Mouse (Mus musculus) ES-CJ7 (cell line): ENCODE data around the gene Mrps35.

ENCODE experiments used
- DNase-seq: peaks from one replicate; pipeline ENCODE4 v3.0.0; 2011; ENCODE audit warnings: low read depth, low spot score

Gene Mrps35

DNA sequence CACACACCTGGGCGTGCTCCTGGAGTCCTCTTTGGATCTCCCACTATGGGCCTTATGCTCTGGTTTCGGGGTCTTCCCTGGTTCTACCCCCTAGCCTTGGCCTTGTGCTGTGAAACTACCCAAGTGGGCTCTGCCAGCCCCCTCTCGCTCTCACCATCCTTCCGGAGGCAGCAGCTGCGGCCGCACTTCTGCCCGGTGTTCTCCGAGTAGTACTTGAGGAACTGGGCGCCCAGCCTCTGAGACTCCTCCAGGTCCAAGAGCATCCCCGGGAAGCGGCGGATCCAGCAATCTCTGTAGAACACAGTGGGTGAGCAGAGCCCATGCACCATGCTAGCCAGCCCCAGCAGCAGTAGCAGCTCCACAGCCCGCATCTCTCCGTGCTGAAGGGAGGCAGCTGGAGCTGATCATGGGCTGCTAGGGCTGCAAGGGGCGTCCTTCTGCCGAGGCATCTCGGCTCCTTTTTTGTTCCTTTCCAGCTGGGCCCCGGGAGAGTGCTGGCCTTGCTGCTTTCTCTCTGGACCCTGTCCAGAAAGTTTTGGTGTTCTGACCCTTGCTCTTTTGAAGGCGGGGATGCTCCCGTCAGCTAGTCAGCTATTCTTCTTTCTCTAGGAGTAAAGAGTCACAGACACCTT, 44.1 kb downstream of the Mrps35 start, which contains the start of gene Mansc4:
TSS of gene Mansc4 (minus strand) at position 439 of the 632 bp plus-strand sequence.
- DNase-seq, result no peak

DNA sequence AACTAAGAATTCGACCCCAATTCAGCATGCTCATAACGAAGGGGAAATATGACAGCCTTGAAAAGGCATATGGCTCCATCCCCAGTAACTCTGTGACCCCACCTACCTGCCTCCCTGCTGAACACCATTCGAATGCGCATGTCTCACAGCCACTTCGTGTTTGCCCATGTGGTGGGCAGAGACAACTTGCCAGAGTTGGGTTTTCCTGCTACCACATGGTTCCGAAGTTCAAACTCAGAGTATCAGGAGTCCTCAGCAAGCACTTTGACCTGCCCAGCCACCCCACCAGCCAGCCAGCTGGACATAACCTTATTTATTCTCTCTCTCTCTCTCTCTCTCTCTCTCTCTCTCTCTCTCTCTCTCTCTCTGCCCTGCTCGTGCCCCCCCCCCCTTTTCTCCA, 45.2 kb downstream of the Mrps35 start:
- no peak for DNase-seq

DNA sequence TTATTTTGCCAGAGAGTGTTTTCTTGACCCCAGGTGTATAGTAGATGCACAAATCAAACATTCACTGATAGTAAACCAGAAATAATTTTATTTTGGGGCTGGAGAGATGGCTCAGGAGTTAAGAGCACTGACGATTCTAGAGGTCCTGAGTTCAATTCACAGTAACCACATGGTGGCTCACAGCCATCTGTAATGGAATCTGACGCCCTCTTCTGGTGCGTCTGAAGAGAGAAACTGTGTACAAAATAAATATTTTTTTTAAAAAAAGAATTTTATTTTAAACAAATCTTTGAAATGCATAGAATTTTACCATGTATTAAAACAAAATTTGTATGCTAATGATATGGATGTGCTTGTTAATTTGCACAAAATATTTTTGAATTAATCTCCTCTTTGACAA, 46.0 kb downstream of the Mrps35 start:
- no peak for DNase-seq

DNA sequence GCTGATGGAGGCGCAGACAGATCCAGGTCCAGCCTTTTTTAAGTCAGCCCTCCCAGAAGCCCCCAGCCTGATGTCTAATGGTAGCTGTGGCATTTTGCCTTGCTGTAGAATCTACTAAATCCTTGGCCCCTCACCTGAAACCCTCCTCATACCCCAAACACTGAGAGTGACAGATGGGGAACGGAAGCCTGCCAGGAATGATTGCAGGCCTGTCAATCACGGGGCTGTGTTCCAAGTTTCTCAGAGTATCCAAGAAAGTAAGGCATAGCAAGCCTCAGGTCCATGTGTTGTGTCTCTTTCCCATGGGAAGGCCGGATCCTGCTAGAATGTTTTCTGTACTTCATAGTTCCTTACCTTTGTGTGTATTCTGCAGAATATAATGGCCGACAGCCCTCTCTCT, 47.6 kb downstream of the Mrps35 start:
- no peak for DNase-seq

DNA sequence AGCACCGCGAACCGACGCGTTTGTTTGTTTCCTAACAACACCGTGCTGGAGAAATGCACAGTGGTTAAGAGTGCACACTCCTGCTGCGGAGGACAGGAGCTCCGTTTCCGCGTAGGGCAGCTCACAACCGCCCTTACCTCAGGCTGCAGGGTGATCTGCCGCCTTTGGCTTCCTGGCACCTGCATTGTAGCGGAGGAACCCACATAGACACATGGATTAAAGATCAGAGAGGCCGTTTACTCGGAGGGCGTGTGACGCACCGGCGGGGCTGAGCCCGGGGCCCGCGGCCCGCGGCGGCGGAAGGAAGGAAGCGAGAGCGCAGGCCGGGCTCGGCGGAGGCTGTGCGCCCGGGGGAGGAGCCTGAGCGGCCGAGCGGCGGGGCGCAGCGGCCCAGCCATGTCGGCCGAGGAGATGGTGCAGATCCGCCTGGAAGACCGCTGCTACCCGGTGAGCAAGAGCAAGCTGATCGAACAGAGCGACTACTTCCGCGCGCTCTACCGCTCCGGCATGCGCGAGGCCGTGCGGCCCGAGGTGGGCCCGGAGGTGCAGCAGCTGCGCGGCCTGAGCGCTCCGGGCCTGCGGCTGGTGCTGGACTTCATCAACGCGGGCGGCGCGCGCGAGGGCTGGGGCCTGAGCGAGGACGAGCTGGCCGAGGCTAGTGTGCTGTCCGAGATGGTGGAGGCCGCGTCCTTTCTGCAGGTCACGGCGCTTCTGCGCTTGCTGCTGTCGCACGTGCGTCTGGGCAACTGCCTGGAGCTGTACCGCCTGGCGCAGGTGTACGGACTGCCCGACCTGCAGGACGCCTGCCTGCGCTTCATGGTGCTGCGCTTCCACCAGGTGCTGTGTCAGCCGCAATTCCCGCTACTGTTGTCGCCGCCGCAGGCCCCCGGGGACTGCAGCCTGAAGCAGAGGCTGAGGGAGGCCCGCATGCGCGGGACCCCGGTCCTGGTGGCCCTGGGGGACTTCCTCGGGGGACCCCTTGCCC, 48.9 kb downstream of the Mrps35 start, which contains the start of gene Klhl42:
TSS of gene Klhl42 (plus strand) at position 244 of the 985 bp plus-strand sequence.
- peak; percentile 61 for DNase-seq

DNA sequence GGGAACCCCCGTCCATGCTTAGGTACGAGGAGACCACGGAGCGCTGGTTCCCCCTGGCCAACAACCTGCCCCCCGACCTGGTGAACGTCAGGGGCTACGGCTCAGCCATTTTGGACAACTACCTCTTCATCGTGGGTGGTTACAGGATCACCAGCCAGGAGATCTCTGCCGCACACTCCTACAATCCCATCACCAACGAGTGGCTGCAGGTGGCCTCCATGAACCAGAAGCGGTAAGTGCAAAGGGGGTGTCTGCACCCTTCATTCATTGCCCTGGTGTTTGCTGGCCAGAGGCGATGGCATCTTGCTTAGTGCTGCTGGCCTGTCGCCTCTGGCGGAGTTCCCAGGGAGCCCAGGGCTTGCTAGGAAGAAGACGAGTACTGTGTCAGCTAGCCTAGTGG, 49.6 kb downstream of the Mrps35 start:
- DNase-seq, result no peak

DNA sequence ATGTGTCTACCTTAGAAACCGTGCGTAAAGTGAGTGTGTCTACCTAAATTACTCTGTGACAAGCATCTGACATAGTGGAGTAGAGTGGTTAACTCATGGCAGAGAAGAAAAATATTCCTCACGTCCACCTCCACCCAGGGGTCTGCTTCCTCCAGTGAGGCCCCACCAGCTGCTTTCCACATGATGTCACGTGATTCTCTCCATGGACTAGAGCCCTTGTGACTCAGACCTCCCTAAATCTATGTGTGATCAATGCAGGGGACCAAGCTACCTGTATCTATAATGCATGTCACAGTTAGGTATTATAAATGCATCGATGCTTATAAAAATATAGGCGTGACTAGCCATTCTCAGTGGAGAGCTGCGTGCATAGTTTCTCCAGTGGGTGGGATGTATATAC, 52.2 kb downstream of the Mrps35 start:
- DNase-seq, result no peak

DNA sequence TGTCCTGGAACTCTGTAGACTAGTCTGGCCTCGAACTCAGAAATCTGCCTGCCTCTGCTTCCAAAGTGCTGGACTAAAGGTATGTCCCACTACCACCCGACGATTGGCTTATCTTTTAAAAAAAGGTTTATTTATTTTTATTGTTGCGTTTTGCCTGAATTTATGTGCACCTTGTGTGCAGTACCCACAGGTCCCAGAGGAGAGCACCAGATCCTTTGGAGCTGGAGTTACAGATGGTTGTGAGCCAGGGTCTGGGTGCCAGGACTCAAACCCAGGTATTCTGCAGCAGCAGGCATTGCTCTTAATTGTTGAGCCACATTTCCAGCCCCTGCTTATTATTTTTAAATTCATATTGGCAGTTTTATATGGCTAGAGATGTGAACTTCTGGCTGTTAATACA, 53.5 kb downstream of the Mrps35 start:
- DNase-seq, result peak; percentile 65

DNA sequence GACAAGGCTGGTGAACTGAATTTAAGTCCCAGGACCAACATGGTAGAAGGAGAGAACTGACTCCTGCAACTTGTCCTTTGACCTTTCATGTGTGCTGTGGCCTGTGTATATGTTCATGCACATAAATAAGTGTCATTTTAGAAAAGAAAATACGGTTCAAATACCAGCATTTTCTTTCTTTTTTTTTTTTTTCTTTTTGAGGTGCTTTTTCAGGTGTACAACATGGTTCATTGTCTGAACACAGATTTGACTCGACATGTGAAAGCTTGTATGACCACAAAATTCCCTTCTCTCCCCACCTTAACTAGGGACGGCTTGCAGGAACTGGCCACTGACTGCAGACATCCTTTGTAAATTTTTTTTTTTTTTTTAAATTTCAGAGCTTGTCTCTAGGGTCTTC, 54.4 kb downstream of the Mrps35 start:
- no peak for DNase-seq

DNA sequence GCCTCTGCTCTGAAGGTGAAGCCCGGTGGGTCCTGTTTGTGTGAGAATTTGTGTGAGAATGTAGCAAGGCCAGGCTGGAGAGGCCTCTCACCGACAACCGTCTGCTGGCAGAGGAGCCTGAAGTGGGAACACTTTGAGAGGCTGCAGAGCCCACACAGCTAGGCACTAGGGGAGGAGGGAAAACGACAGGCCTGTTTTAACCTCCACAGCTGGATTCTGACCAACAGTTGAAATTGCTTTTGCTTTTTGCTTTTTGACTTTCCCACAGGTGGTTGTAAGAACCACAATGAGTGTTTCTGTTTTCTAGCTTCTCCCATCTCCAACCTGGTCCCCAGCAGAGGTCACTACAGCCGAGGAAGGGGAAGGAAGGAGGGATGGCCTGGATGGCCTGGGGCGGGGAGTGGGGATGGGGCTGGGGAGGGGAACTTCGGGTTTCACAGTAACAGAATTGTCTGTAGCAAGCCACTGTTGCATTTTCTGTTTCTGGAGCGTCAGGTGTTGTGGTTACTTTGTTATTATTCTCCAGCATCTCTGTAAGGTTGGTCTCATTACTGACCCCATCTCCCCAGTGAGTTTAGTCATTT, 54.9 kb downstream of the Mrps35 start:
- no peak for DNase-seq

DNA sequence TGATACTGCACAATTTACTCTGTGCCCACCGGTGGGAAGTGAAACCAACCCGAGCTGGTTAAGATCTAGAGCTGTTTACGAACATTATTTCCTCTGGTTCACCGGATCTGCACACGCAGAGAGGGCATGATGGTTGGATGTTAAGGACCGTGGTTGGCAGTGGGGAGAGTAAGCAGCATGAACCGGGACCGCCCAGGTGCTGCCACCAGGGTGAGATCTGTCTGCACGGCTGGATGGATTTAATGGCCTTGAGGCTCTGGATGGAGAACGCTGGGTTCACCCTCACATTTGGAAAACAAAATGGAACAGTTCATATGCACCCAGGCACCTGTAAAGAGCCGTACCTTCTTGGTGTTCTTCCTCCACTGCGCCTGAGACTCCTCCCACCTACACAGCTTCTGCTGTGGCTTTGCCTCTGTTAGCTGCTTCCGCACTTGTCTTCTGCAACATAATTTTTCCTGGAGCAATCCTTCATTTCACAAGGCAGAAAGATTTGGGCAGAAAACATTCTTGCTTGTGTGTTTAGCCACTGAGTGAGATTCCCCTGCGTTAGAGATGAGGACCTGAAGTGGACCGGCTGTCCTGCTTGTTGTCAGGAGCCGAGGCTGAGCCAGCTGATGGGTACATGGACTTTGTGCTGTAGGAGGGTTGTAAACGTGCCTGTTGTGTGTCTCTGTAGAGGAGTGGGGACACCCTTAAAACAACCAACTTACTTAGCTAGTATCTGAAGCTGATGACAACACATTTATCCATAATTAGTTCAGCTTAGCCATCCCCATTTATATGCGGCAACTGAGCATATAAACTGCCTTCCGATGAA, 57.1 kb downstream of the Mrps35 start:
- peak; percentile 61 for DNase-seq

DNA sequence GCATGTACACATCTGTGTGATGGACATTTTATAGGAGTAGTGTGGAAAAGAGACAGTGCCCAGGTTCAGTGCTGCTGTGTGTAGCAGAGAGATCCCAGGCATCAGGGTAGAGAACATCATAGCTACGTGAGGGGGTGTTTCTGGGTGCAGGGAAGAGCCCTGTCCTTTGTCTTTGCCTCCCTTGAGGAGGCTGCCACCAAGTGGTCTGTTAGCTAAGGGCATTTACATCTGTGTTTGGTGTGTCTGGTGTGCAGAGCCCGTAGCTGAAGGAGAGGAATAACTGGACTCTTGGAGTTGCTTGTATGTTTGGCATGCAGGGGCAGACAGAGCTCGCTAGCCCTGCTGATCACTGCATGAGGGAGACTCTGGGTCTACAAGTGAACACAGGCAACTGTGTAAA, 59.7 kb downstream of the Mrps35 start:
- no peak for DNase-seq

DNA sequence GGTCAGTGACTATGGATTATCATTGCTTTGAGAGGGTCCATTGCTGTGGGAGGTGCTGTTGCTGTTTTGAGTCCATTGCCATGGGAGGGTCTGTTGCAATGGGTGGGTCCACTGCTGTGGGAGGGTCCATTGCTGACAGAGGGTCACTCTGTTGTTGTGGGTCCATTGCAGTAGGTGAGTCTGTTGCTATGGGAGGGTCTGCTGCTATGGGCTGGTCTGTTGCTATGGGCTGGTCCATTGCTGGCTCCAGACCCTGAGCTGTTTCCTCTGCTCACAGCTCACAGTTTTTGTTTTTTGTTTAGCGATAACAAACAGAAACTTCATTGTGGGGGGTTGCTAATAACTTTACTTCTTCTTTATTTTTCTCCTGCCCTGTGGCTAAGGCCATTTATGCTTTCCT, 63.0 kb downstream of the Mrps35 start:
- DNase-seq, result peak; percentile 58

DNA sequence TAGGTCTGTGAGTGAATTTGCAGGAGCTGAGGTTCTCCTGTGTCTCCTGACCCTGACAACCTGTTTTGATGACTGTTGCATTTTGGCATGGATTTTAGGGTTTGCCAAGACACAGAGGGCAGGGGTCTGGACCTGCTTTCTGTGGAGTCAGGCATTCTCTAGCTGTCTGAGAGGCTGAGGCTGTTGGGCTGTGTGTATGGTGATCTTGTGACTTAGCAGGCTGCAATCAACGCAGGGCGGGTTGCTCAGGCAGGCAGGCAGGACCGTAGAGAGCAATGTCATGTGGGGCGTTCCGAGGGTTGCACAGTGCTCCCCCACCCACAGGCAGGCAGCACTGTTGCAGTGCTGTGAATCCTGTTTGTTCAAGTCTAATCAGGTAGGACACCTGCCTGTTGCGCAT, 64.2 kb downstream of the Mrps35 start:
- DNase-seq, result no peak

DNA sequence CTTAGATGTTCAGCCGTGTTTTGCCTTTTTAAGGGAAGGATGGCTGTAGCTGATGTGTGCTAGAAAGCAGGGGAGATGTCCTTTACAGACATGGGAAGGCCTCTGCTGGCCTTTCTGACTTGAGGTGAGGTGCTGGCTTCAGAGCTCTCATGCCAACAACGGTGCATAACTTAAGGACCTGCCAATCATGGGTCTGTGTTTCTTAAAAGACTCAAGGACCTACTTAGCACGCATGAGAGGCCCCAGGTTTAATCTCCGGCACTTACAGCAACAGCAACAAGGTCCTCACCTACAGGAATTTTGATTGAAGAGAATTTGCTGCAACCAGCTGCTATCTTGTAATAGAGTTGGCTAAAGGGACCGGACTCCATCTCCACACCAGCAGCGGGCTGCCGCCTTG, 66.7 kb downstream of the Mrps35 start:
- DNase-seq, result no peak

DNA sequence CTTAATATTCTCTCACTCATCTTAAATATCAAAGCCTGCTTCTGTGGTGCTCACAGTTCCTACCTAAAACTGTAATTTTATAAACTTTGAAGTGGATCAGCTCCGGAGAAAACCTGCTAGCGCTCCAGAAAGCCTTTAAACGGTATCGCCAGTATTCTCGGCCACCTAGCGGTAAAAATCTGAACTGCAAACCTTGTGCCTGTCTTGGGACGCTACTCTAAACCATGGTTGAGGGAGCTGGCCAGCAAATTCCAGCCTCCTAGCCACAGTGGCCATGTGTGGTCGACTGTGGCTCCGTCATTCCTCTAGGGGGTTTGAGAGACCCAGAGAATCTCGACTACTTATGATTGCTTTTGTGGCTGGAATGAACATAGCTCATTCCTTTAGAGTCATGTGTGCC, 74.0 kb downstream of the Mrps35 start:
- DNase-seq, result peak; percentile 88

DNA sequence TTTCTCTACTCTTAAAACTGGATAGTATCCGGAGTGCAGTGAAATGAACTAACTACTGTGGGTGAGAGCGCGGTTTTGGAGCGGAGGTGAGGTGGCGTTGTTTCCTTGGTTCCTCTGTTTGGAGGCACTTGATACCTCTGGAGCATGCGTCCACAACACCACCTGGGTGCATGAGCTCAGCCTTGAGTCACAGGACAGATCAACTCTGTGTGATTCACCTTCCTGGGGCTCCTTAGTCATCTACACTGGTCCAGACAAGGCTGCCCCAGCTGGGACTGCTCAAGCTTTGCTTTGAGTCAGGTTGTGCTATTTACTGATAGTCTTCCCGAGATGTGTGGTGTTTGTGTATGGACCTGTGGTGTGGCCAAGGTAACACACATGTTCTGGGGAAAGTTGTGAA, 75.2 kb downstream of the Mrps35 start:
- DNase-seq, result no peak

DNA sequence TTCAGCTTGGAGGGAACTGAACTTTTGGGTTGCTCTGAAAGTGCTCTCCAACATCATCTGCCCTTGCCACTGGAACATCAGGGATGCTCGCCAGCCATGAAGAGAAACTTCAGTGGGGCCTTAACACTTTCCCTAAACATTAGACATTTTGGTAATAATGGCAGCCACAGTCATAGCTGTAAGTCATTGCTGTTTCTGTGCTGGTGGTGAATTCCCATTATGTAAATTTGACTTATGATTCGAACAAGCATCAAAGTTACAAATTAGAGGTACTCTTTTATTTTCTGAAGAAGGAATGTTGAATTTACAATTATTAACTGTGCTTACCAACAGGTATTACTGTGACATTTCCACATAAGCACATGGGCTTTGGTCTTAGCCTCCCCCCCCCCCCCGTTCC, 75.6 kb downstream of the Mrps35 start:
- DNase-seq, result no peak

DNA sequence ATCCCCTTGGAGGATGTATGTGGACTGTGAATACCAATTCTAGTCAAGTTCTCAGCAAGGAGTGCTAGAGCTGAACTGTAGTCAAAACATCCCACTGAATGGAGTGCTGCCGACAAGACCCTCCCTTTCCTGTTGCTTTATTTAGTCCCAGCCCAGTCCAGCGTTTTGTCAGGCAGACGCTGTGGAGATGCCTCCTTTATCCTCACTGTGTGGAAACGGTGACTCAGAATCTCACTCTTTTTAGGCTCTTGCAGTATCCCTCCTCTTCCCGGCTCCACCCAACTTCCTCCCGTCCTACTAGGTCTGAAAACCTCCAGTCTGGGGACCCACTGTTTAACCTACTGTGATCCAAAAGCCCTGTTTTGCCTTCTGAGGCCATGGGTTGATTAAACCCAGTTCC, 78.8 kb downstream of the Mrps35 start:
- DNase-seq, result no peak
